Mouse (Mus musculus) intestine, postnatal 0 days (tissue): ENCODE measurements at regions not wholly inside any gene's neighbourhood (a gene's known extent, or its start where the extent isn't known, plus 50 kb on each side); places are given as distances from the start of the nearest gene placed in this dataset.

ENCODE experiments used
- ATAC-seq: fragments of 200-750 bp; cut with Nextera tagmentation; 2 replicates; pipeline ENCODE4 v1.8.0; 2017; ENCODE audit warnings: mild to moderate bottlenecking, moderate TSS enrichment, moderate library complexity
- H3K27ac ChIP-seq: fragments of 300-500 bp; sonication (generic); 2 replicates; pipeline ENCODE4 v1.5.1; 2014; ENCODE audit warnings: mild to moderate bottlenecking, low read depth, low read length, moderate library complexity
- H3K27me3 ChIP-seq: fragments of 300-500 bp; sonication (generic); replicated peaks from 2 replicates; pipeline ENCODE4 v1.6.1; 2014; ENCODE audit warnings: low read length, mixed read lengths; ENCODE audit not compliant: control insufficient read depth, insufficient read depth
- H3K36me3 ChIP-seq: fragments of 300-500 bp; sonication (generic); 2 replicates; pipeline ENCODE4 v1.6.1; 2014; ENCODE audit warnings: mild to moderate bottlenecking, moderate library complexity; ENCODE audit not compliant: control insufficient read depth, insufficient read depth
- H3K4me1 ChIP-seq: fragments of 300-500 bp; sonication (generic); replicated peaks from 2 replicates; pipeline ENCODE4 v1.6.1; 2014; ENCODE audit warnings: antibody characterized with exemption, low read length, mixed read lengths; ENCODE audit not compliant: control insufficient read depth, insufficient read depth
- H3K4me2 ChIP-seq: fragments of 300-500 bp; sonication (generic); replicated peaks from 2 replicates; pipeline ENCODE4 v1.6.1; 2014; ENCODE audit warnings: low read depth, mild to moderate bottlenecking, moderate library complexity
- H3K4me3 ChIP-seq: fragments of 300-500 bp; sonication (generic); 2 replicates; pipeline ENCODE4 v1.5.1; 2014; ENCODE audit warnings: low read depth, low read length
- H3K9ac ChIP-seq: fragments of 300-500 bp; sonication (generic); 2 replicates; pipeline ENCODE4 v1.6.1; 2014; ENCODE audit warnings: mild to moderate bottlenecking, low read depth, low read length
- H3K9me3 ChIP-seq: fragments of 300-500 bp; sonication (generic); 2 replicates; pipeline ENCODE4 v1.6.1; 2016; ENCODE audit warnings: mixed run types; ENCODE audit not compliant: control insufficient read depth
- CTCF ChIP-seq: sonication (generic); IDR thresholded peaks from 2 replicates; pipeline ENCODE4 v1.5.1; 2016; ENCODE audit warnings: low read depth, mild to moderate bottlenecking, control low read depth, antibody characterized with exemption, moderate library complexity
- WGBS: fragments of 180-500 bp; shearing (Covaris S2); extraction: QIAGEN DNeasy Blood & Tissue Kit; methylation state at CpG from one replicate; pipeline ENCODE4 v1.1.7; 2014; 5-methylcytosine and 5-hydroxymethylcytosine counted together

DNA sequence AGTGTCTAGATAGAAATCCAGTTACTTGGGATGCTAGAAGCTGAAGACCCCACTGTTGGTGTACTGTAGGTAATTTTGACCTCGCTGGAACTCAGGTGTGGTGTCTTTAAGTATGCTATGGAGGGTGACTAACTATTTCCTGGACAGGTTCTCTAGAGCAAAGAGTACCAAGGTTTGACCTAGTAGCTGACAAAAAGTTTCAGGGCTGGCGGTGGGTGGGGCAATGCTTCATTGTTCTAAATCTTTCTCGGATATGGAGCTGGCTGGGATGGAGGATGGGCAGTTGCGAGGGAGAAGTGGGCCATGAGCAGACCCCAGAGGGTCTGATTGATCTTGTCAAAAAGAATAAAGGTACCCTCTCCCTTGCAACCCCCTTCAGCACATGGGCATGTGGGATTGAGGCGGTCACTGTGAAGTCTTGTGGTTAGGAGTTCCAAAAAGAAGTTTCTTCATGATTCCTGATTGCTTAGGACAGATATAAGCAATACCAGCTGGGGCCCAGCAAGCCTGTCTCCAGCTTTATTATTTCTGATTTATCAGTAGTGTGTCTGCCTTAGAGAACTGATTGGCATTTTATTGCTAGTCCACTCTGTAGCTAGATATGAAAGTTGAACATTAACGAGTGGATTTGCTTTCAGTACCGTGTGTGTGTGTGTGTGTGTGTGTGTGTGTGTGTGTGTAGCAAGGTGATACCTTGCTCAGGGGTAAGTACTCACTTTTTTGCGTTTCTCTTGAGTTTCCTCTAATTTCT is 394.9 kb downstream of the Bcl11a start:
- peak overlapping the region; percentile 55 for H3K4me2 ChIP-seq
- H3K27ac ChIP-seq: peak overlapping the region; percentile 74; the same call in 1 of the 2 replicates

DNA sequence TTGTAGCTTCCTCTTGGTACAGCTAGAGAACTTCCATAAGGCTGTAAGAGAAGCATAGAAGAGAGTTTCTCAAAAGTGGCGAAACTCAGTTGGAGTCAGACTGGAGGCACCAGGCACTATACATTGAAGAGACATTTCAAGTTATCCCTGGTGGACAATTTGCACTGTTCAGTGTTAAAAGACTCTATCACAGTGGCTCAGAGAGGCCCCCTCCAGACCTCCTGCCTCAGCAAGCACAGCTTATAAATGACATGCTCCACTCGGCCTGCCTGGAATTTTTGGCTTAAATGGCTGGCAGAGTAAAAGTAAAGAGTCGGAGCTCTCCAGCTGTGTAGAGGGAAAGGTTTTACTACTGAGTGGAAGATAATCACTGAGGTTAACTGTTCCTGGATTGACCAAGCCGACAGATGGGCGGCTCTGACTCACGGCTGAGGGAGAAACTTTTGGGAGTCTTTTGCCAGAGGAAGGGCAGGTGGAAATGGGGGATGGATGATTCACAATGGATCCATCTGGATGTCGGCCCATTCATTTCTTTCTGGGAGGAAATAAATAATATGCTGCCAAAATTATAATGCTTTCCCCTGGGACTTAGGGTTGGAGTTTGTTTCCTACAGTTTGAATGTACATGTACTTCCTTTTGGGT is 395.6 kb downstream of the Bcl11a start:
- no peaks in the 10 kb centered on the region for H3K36me3 ChIP-seq
- WGBS: 24% methylated on average over 7 of the region's 7 CpGs
- peak overlapping the region; percentile 46; the same call in 1 of the 2 replicates for H3K27ac ChIP-seq
- peak; percentile 23; the same call in 1 of the 2 replicates for ATAC-seq
- no peak overlapping the region for H3K9ac ChIP-seq
- H3K4me2 ChIP-seq: peak overlapping the region; percentile 55
- no peak for TF ChIP-seq CTCF
- no peaks in the 10 kb centered on the region for H3K9me3 ChIP-seq
- H3K4me1 ChIP-seq: peaks cover 11% of the 10 kb centered on the region; the same call in 1 of the 2 replicates
- peak overlapping the region; percentile 16; the same call in 1 of the 2 replicates for H3K4me3 ChIP-seq
- no peaks in the 10 kb centered on the region for H3K27me3 ChIP-seq

More for the DNA sequence above, 394.9 kb downstream of the Bcl11a start:
- Histone ChIP-seq H3K9me3 (no peaks in the 10 kb centered on the region), H3K36me3 (no peaks in the 10 kb centered on the region), H3K4me1 (peaks cover 11% of the 10 kb centered on the region; the same call in 1 of the 2 replicates), H3K4me3 (peak overlapping the region; percentile 16; the same call in 1 of the 2 replicates), H3K9ac (no peak overlapping the region), H3K27me3 (no peaks in the 10 kb centered on the region)
- ATAC-seq: peak; percentile 87
- 33% methylated on average over 8 of the region's 8 CpGs for WGBS
- no peak for TF ChIP-seq CTCF

DNA sequence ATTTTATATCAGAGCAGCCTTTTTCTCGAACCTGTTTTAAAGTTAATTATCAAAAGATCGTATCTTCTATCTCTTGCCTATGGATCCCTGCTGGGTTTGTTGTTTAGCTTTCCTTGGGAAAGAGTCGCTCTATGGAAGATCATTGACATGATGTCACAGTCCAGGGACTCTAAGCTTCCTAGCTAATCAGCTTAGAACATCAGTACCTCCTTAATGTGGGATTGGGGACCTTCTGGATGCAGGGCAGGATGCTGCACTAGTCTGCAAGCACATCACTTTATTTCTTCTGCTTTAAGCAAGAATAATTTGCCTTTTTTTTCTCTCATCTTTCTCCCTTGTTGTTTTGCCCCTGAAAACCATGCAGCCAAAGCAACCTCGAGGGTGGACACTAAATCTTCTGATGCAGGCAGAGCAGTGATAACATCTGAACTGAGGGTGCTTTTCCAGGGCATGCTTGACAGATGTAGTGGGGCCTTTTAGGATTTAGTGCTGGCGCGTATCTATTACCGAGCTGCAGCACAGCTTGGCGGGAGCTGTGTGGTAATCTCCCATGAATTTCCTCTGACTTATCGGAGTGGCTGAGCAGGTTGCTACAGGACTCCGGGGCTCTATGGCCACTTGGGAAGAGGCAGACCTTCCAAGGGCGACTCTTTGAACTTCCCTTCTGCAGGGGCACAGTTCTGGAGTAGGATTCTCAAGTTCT is 425.0 kb downstream of the Bcl11a start:
- H3K4me3 ChIP-seq: no peak overlapping the region
- H3K9me3 ChIP-seq: no peaks in the 10 kb centered on the region
- WGBS: 43% methylated on average over 11 of the region's 11 CpGs
- ATAC-seq: no peak
- H3K9ac ChIP-seq: no peak overlapping the region
- H3K27ac ChIP-seq: no peak overlapping the region
- no peaks in the 10 kb centered on the region for H3K4me1 ChIP-seq
- no peaks in the 10 kb centered on the region for H3K27me3 ChIP-seq
- no peaks in the 10 kb centered on the region for H3K36me3 ChIP-seq
- H3K4me2 ChIP-seq: no peak overlapping the region
- TF ChIP-seq CTCF: no peak

DNA sequence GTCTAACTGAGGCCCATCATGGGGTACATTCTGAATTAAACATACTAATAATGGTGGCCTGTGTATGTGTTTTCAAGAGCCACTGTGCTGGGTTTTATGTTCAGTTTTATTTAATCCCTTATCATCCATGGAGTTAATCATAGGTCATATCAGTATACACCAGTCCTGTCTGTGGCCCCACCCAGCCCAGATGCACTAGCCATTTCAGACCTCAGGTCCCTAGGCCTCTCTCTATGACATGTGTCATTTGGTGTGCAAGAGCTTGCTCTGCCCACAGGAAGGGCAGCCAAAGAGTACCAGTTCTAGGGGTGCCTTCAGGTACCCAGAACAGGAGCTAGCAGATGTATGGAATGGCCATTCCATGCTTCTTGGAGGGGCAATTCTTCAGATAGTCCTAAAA is 437.7 kb downstream of the Bcl11a start:
- no peaks in the 10 kb centered on the region for H3K9me3 ChIP-seq
- H3K4me3 ChIP-seq: no peak overlapping the region
- no peaks in the 10 kb centered on the region for H3K36me3 ChIP-seq
- H3K4me2 ChIP-seq: no peak overlapping the region
- H3K27me3 ChIP-seq: no peaks in the 10 kb centered on the region
- ATAC-seq: no peak
- no peaks in the 10 kb centered on the region for H3K4me1 ChIP-seq
- H3K9ac ChIP-seq: no peak overlapping the region
- no peak for TF ChIP-seq CTCF
- H3K27ac ChIP-seq: no peak overlapping the region

DNA sequence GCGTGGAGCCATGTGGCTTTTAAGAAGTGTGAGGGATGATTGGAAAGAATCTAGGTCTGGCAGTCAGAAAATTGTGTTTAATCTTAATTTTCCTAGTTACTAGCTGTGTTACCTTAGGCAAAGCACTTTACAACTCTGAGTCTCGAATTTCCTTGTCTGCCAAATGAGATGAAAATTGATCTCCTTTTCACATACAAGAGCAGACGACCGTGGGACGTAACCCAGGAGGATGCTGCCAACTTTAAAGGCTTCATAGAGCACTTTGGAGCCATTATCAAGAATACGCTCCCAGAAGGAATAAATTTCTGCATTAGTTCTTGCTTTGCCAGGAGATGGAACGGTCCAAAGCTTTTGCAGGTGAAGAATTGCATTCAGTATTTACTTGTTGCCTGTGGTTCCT is 457.6 kb downstream of the Bcl11a start:
- Histone ChIP-seq H3K27me3 (no peaks in the 10 kb centered on the region), H3K9ac (no peak overlapping the region), H3K9me3 (no peaks in the 10 kb centered on the region), H3K4me2 (no peak overlapping the region), H3K4me1 (no peaks in the 10 kb centered on the region), H3K36me3 (no peaks in the 10 kb centered on the region), H3K27ac (no peak overlapping the region), H3K4me3 (no peak overlapping the region)
- 85% methylated on average over 7 of the region's 7 CpGs for WGBS
- TF ChIP-seq CTCF: no peak
- no peak for ATAC-seq

DNA sequence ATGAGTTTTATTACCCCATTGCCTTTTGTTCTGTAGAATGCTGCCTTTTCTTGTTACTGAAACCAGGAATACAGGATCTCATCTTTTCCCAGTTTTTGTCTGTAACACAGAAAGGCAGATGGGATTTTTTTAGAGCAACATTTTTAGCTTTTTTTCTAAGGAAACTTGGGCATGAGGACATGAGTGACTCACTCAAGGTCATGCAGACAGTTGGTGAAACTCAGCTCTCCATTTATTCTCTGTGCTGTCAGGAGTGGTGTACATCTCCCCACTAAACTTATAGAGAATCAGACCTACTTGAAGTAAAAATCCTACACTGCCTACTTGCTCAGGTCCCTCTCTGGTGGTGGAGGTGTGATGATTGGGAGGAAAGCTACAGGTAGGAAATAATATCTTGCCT is 459.9 kb downstream of the Bcl11a start:
- H3K36me3 ChIP-seq: no peaks in the 10 kb centered on the region
- H3K27me3 ChIP-seq: no peaks in the 10 kb centered on the region
- H3K4me2 ChIP-seq: no peak overlapping the region
- no peak overlapping the region for H3K4me3 ChIP-seq
- ATAC-seq: no peak
- no peak for TF ChIP-seq CTCF
- no peak overlapping the region for H3K9ac ChIP-seq
- H3K27ac ChIP-seq: no peak overlapping the region
- H3K9me3 ChIP-seq: no peaks in the 10 kb centered on the region
- H3K4me1 ChIP-seq: no peaks in the 10 kb centered on the region
